Mouse (Mus musculus): ENCODE data around the gene Poldip2.
A peak's percentile ranks its signal among the peaks of the same experiment; 100 is the strongest.
"Not testable (repeated sequence)": the region's sequence is repeated elsewhere in the genome, so short reads cannot be mapped to it uniquely, and the experiment has no call there.

Poldip2 gene

GRCm38 (mm10) chr11:78501529-78501928 lies 10.5 kb upstream of the Poldip2 start:
- ATAC-seq (ENCODE audit: low TSS enrichment), result no peak

GRCm38 (mm10) chr11:78502909-78503650 lies 8.9 kb upstream of the Poldip2 start, which contains the start of gene Sebox:
TSS of gene Sebox (plus strand) at chr11:78503447.
- ATAC-seq (ENCODE audit: low TSS enrichment), result peak; percentile 42

- ATAC-seq (ENCODE audit: low TSS enrichment), result no peak
Measured at GRCm38 (mm10) chr11:78505430-78505829, 6.6 kb upstream of the Poldip2 start.

GRCm38 (mm10) chr11:78509148-78509547 lies 2.8 kb upstream of the Poldip2 start:
- no peak for ATAC-seq (ENCODE audit: low TSS enrichment)

GRCm38 (mm10) chr11:78513106-78513790 lies 1.3 kb downstream of the Poldip2 start:
- ATAC-seq (ENCODE audit: low TSS enrichment), result peak; percentile 20; the same call in 1 of the 2 replicates

GRCm38 (mm10) chr11:78515549-78516325 lies 3.7 kb downstream of the Poldip2 start:
- ATAC-seq (ENCODE audit: low TSS enrichment), result no peak

GRCm38 (mm10) chr11:78518931-78519330 lies 6.9 kb downstream of the Poldip2 start:
- no peak for ATAC-seq (ENCODE audit: low TSS enrichment)

GRCm38 (mm10) chr11:78521880-78522279 lies 9.9 kb downstream of the Poldip2 start:
- no peak for ATAC-seq (ENCODE audit: low TSS enrichment)

- ATAC-seq (ENCODE audit: low TSS enrichment), result no peak
Measured at GRCm38 (mm10) chr11:78522481-78522997, 10.5 kb downstream of the Poldip2 start.

GRCm38 (mm10) chr11:78523241-78523955 lies 11.4 kb downstream of the Poldip2 start:
- ATAC-seq (ENCODE audit: low TSS enrichment), result no peak

GRCm38 (mm10) chr11:78524838-78525237 lies 12.8 kb downstream of the Poldip2 start:
- no peak for ATAC-seq (ENCODE audit: low TSS enrichment)

GRCm38 (mm10) chr11:78528714-78529113 lies 16.7 kb downstream of the Poldip2 start:
- ATAC-seq (ENCODE audit: low TSS enrichment), result no peak

- no peak for ATAC-seq (ENCODE audit: low TSS enrichment)
Measured at GRCm38 (mm10) chr11:78530001-78530400, 18.0 kb downstream of the Poldip2 start.

- no peak for ATAC-seq (ENCODE audit: low TSS enrichment)
Measured at GRCm38 (mm10) chr11:78531046-78531445, 19.1 kb downstream of the Poldip2 start.

GRCm38 (mm10) chr11:78531515-78531914 lies 19.5 kb downstream of the Poldip2 start:
- not testable (repeated sequence) for ATAC-seq (ENCODE audit: low TSS enrichment)

GRCm38 (mm10) chr11:78534516-78534915 lies 22.5 kb downstream of the Poldip2 start:
- no peak for ATAC-seq (ENCODE audit: low TSS enrichment)

- ATAC-seq (ENCODE audit: low TSS enrichment), result 0 out of 2 replicates have a peak, but pooled peaks have one; percentile 9
Measured at GRCm38 (mm10) chr11:78535376-78536079, 23.5 kb downstream of the Poldip2 start.

- ATAC-seq (ENCODE audit: low TSS enrichment), result peak; percentile 96
Measured at GRCm38 (mm10) chr11:78536080-78536689, 24.2 kb downstream of the Poldip2 start, which contains the start of the genes Tnfaip1 and Ift20. TSS of gene Tnfaip1 (minus strand) at chr11:78536332. TSS of gene Ift20 (plus strand) at chr11:78536361.

- ATAC-seq (ENCODE audit: low TSS enrichment), result no peak; the same call in 1 of the 2 replicates
Measured at GRCm38 (mm10) chr11:78536690-78537084, 24.7 kb downstream of the Poldip2 start.

- ATAC-seq (ENCODE audit: low TSS enrichment), result no peak
Measured at GRCm38 (mm10) chr11:78540358-78540757, 28.4 kb downstream of the Poldip2 start.

Data from frontal cortex, adult (tissue).